Mouse (Mus musculus): ENCODE measurements around the gene Slc38a2. TPM values are rescaled to one million over a fixed set of nuclear protein-coding genes. Genes with fewer than 3 reads are reported as not detected.

Gene Slc38a2
- polyA plus RNA-seq, 1 experiment from 2014 or later, result 139 TPM

DNA sequence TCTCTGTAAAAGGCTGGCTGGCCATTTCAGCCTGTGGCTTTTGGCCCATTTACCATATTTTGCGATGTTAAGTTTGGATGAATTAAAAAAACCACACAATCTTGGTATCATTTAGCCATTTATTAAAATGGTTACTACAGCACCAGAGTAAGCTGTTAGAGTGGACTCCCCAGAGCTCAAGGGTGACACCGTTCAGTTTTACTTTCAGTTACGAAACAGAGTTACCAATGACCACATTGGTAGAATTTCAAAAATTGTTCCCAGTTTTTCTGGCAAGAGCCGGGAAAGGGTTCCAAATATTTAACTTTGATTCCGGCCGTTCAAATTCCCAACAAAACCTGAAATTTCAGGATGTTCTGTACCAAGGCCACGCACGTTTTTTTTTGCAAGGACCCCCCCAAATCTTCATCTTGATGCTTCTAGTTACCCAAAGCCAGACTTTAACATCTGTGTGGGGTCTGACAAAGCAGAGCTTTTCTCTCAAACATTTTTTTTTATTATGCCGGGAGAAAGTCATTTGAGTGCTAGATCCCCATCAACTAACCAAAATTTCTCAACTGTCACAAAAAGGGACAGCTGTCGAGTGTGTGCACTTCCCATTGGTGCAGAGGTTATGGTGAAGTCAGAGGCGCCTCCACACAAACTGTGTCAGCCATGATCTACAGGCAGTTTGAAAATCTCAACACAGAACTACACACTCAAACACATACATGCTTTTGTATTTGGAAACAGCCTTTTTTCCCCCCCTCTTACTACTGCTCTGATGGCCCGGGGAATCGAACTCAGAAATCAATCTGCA is 2.8 kb downstream of the Slc38a2 start:
- Histone ChIP-seq H3K36me3 (ENCODE audit: control insufficient read depth, insufficient read depth, low read length) (peaks cover 45% of the 10 kb centered on the region), H3K4me2 (peak overlapping the region; percentile 89), H3K9me3 (replicated peaks; ENCODE audit: control insufficient read depth, low read length) (no peaks in the 10 kb centered on the region), H3K27ac (ENCODE audit: low read depth, low read length) (no peak overlapping the region), H3K9ac (ENCODE audit: low read depth, low read length) (peak overlapping the region; percentile 56; the same call in 1 of the 2 replicates), H3K4me1 (ENCODE audit: control insufficient read depth, insufficient read depth, low read length) (peaks cover 37% of the 10 kb centered on the region), H3K27me3 (ENCODE audit: control insufficient read depth, insufficient read depth, low read length) (no peaks in the 10 kb centered on the region), H3K4me3 (ENCODE audit: low read depth, low read length) (peak overlapping the region; percentile 92)
- ATAC-seq (replicated peaks; ENCODE audit: insufficient number of reproducible peaks, low FRiP score, low TSS enrichment), result no peak
- WGBS (ENCODE audit: insufficient replicate concordance), result 74% methylated on average over 13 of the region's 13 CpGs

DNA sequence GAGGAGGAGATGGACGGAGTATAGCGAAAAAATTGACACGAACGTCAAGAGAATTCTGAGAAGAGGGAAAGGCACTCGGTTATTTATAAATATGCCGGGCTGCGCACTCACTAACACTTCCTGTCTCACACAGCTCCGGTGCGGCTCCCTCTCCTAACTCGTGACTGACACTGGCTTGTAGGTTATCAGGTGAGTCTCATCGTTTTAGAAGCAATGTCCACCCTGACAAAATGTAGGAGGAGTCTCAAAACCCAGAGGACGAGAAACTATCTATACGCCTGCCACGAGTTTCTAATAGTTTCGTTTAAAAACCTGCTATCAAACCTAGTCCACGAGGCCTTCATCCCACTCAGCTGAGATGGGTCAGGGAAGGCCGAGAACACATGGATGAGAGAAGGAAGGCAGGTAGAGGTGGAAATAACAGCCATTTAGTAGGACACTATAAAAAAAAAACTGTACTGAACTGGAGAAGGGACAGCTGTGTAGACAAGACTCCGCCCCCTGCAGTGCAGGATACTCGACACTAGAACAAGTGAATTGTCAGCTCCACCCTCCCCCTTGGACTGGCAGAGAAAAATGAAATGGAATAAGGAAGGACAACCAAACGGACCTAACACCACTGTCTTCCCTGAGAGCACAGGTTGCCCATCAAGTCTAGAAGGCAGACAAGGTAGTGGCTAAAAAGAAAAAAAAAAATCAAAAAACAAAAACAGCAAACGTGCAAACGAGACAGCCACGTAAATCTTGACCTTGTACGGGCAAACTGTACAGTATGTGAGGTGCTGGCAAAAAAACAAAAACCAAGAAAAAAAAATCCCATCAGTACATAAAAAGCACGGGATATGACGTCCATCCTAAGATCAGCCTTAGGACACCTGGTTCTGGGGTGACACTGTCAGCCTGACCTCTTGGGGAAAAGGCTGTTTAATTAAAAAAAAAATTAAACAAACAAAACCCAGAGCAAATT is 3.8 kb downstream of the Slc38a2 start:
- Histone ChIP-seq H3K4me2 (peak overlapping the region; percentile 89), H3K4me3 (ENCODE audit: low read depth, low read length) (peak overlapping the region; percentile 92; the same call in 1 of the 2 replicates), H3K27ac (ENCODE audit: low read depth, low read length) (no peak overlapping the region), H3K9ac (ENCODE audit: low read depth, low read length) (no peak overlapping the region; the same call in 1 of the 2 replicates), H3K27me3 (ENCODE audit: control insufficient read depth, insufficient read depth, low read length) (no peaks in the 10 kb centered on the region), H3K9me3 (replicated peaks; ENCODE audit: control insufficient read depth, low read length) (no peaks in the 10 kb centered on the region), H3K36me3 (ENCODE audit: control insufficient read depth, insufficient read depth, low read length) (peaks cover 55% of the 10 kb centered on the region), H3K4me1 (ENCODE audit: control insufficient read depth, insufficient read depth, low read length) (peaks cover 33% of the 10 kb centered on the region)
- no peak for ATAC-seq (replicated peaks; ENCODE audit: insufficient number of reproducible peaks, low FRiP score, low TSS enrichment)
- WGBS (ENCODE audit: insufficient replicate concordance), result 71% methylated on average over 26 of the region's 26 CpGs

DNA sequence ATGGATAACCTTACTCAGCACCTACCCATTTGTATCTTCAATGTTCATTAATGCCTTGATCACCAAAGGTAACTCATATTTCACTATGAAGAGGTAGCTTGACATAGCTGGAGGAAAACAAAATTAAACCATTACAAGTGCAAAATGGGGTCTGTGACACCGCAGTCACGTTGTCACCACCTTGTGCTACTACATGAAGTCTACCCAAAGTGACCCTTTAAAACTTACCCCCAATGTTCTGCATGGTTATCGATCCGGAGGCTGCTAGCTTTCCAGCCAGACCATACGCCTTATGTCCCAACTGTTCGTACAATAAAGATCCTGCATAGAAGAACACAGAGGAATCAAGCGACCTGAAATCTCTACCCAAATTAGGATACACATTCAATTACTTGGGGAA is 4.5 kb downstream of the Slc38a2 start:
- Histone ChIP-seq H3K27me3 (ENCODE audit: control insufficient read depth, insufficient read depth, low read length) (no peaks in the 10 kb centered on the region), H3K9ac (ENCODE audit: low read depth, low read length) (no peak overlapping the region), H3K4me3 (ENCODE audit: low read depth, low read length) (no peak overlapping the region), H3K27ac (ENCODE audit: low read depth, low read length) (no peak overlapping the region), H3K4me1 (ENCODE audit: control insufficient read depth, insufficient read depth, low read length) (peaks cover 26% of the 10 kb centered on the region), H3K9me3 (replicated peaks; ENCODE audit: control insufficient read depth, low read length) (no peaks in the 10 kb centered on the region), H3K36me3 (ENCODE audit: control insufficient read depth, insufficient read depth, low read length) (peaks cover 61% of the 10 kb centered on the region), H3K4me2 (no peak overlapping the region; the same call in 1 of the 2 replicates)
- 93% methylated on average over 7 of the region's 7 CpGs for WGBS (ENCODE audit: insufficient replicate concordance)
- ATAC-seq (replicated peaks; ENCODE audit: insufficient number of reproducible peaks, low FRiP score, low TSS enrichment), result no peak

DNA sequence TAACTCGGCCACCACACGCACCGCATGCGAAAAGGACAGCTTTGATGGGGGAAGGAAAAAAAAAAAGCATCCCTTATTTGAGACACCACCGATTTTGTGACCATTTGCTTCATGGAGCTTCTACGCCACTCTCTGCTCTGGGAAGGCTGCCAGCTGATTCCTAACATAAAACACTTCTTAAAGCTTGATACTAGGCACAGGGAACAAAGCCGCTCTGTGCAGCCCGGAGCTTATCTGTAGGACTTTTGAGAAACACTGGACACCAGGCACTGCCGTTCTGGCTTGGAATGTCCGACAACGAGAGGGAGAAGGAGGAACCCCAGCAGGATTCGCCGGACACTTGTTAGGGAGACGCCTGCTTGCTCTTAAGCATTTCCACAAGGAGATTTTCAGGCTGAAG is 5.8 kb downstream of the Slc38a2 start:
- Histone ChIP-seq H3K36me3 (ENCODE audit: control insufficient read depth, insufficient read depth, low read length) (peaks cover 70% of the 10 kb centered on the region), H3K4me2 (peak overlapping the region; percentile 1; the same call in 1 of the 2 replicates), H3K27me3 (ENCODE audit: control insufficient read depth, insufficient read depth, low read length) (no peaks in the 10 kb centered on the region), H3K4me3 (ENCODE audit: low read depth, low read length) (no peak overlapping the region), H3K9me3 (replicated peaks; ENCODE audit: control insufficient read depth, low read length) (no peaks in the 10 kb centered on the region), H3K4me1 (ENCODE audit: control insufficient read depth, insufficient read depth, low read length) (peaks cover 26% of the 10 kb centered on the region), H3K9ac (ENCODE audit: low read depth, low read length) (0 out of 2 replicates have a peak overlapping the region, but pooled peaks have one; percentile 39), H3K27ac (ENCODE audit: low read depth, low read length) (peak overlapping the region; percentile 54)
- 56% methylated on average over 14 of the region's 14 CpGs for WGBS (ENCODE audit: insufficient replicate concordance)
- ATAC-seq (replicated peaks; ENCODE audit: insufficient number of reproducible peaks, low FRiP score, low TSS enrichment), result no peak

DNA sequence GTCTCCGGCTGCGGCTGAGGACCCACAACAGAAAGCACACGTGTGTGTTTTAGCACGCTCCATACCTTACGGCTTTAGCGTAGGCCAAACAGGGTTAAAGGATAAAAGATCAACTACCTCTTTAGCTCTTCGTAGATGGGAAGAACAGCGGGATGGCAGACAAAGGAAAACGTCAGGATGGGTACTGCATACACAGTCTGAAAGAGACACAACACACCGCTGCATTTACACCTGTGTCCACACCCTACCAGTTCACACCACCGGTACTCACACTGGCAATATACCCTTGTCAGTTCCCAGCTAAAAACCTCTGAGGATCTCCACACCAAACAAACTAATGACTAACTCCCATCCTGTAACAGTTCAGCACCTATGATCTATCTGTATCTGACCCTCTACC is 7.1 kb downstream of the Slc38a2 start:
- peaks cover 73% of the 10 kb centered on the region for H3K36me3 ChIP-seq (ENCODE audit: control insufficient read depth, insufficient read depth, low read length)
- WGBS (ENCODE audit: insufficient replicate concordance), result 93% methylated on average over 11 of the region's 11 CpGs
- no peak overlapping the region for H3K4me3 ChIP-seq (ENCODE audit: low read depth, low read length)
- no peak overlapping the region for H3K27ac ChIP-seq (ENCODE audit: low read depth, low read length)
- H3K4me2 ChIP-seq, result no peak overlapping the region
- H3K9ac ChIP-seq (ENCODE audit: low read depth, low read length), result no peak overlapping the region
- no peak for ATAC-seq (replicated peaks; ENCODE audit: insufficient number of reproducible peaks, low FRiP score, low TSS enrichment)
- no peaks in the 10 kb centered on the region for H3K9me3 ChIP-seq (replicated peaks; ENCODE audit: control insufficient read depth, low read length)
- H3K27me3 ChIP-seq (ENCODE audit: control insufficient read depth, insufficient read depth, low read length), result no peaks in the 10 kb centered on the region
- peaks cover 26% of the 10 kb centered on the region for H3K4me1 ChIP-seq (ENCODE audit: control insufficient read depth, insufficient read depth, low read length)

DNA sequence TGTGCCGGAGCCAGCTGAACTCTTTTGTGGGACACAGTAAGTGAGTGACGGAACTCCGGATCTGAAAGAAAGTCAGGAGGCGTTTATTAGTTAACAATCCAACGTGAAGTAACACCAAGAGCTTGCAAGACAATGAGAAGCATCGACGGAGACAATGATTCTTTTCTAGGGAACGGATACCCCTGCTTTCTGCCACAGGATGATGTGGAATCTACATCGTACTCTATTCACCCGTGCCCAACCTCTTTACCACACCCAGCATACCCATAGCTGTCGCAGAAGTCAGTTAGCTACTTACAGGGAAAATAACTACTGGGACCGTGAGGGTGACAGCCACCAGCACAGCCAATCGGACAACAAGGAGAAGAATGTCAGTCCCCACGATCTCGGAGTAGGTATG is 8.1 kb downstream of the Slc38a2 start:
- H3K9ac ChIP-seq (ENCODE audit: low read depth, low read length), result no peak overlapping the region
- H3K27ac ChIP-seq (ENCODE audit: low read depth, low read length), result no peak overlapping the region
- no peaks in the 10 kb centered on the region for H3K27me3 ChIP-seq (ENCODE audit: control insufficient read depth, insufficient read depth, low read length)
- H3K9me3 ChIP-seq (replicated peaks; ENCODE audit: control insufficient read depth, low read length), result no peaks in the 10 kb centered on the region
- H3K36me3 ChIP-seq (ENCODE audit: control insufficient read depth, insufficient read depth, low read length), result peaks cover 75% of the 10 kb centered on the region
- WGBS (ENCODE audit: insufficient replicate concordance), result 90% methylated on average over 15 of the region's 15 CpGs
- no peak overlapping the region for H3K4me3 ChIP-seq (ENCODE audit: low read depth, low read length)
- H3K4me2 ChIP-seq, result no peak overlapping the region
- H3K4me1 ChIP-seq (ENCODE audit: control insufficient read depth, insufficient read depth, low read length), result peaks cover 21% of the 10 kb centered on the region
- ATAC-seq (replicated peaks; ENCODE audit: insufficient number of reproducible peaks, low FRiP score, low TSS enrichment), result no peak

DNA sequence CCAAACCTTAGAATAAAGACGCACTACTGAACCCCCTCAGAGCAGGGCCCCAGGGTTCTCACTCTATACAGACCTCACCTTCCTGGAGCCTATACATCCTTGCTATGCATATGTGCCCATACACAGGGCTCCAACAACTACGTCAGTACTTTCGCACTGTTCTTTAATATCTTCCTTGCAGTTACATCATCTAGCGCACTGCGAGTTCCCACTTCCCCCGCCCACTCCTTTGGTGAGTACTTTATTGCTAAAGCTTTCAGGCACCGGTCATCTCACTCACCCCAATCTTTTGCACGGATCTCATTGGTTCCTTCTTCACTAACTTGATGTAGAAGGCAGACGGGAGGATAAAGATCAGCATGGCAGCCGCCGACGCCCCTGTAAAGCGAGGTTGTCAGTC is 8.7 kb downstream of the Slc38a2 start:
- no peak for ATAC-seq (replicated peaks; ENCODE audit: insufficient number of reproducible peaks, low FRiP score, low TSS enrichment)
- Histone ChIP-seq H3K27me3 (ENCODE audit: control insufficient read depth, insufficient read depth, low read length) (no peaks in the 10 kb centered on the region), H3K9me3 (replicated peaks; ENCODE audit: control insufficient read depth, low read length) (no peaks in the 10 kb centered on the region), H3K9ac (ENCODE audit: low read depth, low read length) (no peak overlapping the region), H3K4me3 (ENCODE audit: low read depth, low read length) (no peak overlapping the region), H3K4me1 (ENCODE audit: control insufficient read depth, insufficient read depth, low read length) (peaks cover 16% of the 10 kb centered on the region), H3K36me3 (ENCODE audit: control insufficient read depth, insufficient read depth, low read length) (peaks cover 71% of the 10 kb centered on the region), H3K27ac (ENCODE audit: low read depth, low read length) (no peak overlapping the region), H3K4me2 (no peak overlapping the region)
- 91% methylated on average over 13 of the region's 13 CpGs for WGBS (ENCODE audit: insufficient replicate concordance)

DNA sequence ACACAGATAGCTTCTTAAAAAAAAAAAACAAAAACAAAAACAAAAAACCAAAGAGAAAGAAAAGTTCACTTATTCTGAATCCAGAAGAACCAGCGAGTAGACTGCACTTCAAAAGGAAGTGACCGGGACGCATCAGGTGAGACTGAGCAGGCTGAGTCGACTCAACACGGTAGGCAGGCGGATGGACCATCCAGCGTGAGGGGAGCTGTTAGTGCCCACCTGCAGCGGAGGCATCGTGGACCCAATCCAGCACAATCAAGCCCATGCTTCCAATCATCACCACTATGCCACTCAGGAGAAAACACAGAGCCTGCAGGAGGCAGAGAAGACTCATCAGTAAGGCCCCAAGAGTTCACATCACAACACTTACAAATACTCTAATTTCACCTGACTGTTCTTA is 9.6 kb downstream of the Slc38a2 start:
- no peak overlapping the region for H3K4me3 ChIP-seq (ENCODE audit: low read depth, low read length)
- H3K27ac ChIP-seq (ENCODE audit: low read depth, low read length), result no peak overlapping the region
- no peaks in the 10 kb centered on the region for H3K9me3 ChIP-seq (replicated peaks; ENCODE audit: control insufficient read depth, low read length)
- no peak for ATAC-seq (replicated peaks; ENCODE audit: insufficient number of reproducible peaks, low FRiP score, low TSS enrichment)
- 86% methylated on average over 9 of the region's 9 CpGs for WGBS (ENCODE audit: insufficient replicate concordance)
- H3K9ac ChIP-seq (ENCODE audit: low read depth, low read length), result no peak overlapping the region
- H3K4me2 ChIP-seq, result no peak overlapping the region
- H3K4me1 ChIP-seq (ENCODE audit: control insufficient read depth, insufficient read depth, low read length), result peaks cover 9% of the 10 kb centered on the region
- H3K36me3 ChIP-seq (ENCODE audit: control insufficient read depth, insufficient read depth, low read length), result peaks cover 69% of the 10 kb centered on the region
- H3K27me3 ChIP-seq (ENCODE audit: control insufficient read depth, insufficient read depth, low read length), result no peaks in the 10 kb centered on the region
